10 mouse cellular contexts compared by ENCODE assay signal in genomic region chr4:141500637-141501036, GRCm38 (mm10). TPM values are rescaled to one million over a fixed set of nuclear protein-coding genes. Genes with fewer than 3 reads are reported as not detected.
DNase-seq lines count a peak whose midpoint lies in the region; ATAC-seq lines count a peak whose summit lies in the region.
"Had no signal": no experiment of that assay in that cellular context is flagged by ENCODE, and none has a peak within 500 bp of the region (broad histone marks: within the 10 kb centered on the region; RNA-seq: fewer than 3 reads in every experiment).

No protein-coding gene starts in this region.

- no peak overlapping the region for H3K4me2 ChIP-seq in forebrain, embryonic 16.5 days (ENCODE audit: low read length)
- H3K4me2 ChIP-seq: liver, embryonic 15.5 days had no signal

- peak; percentile 35 to 53 for DNase-seq in heart, adult 18-20 months
- no peak for DNase-seq in heart, embryonic 10.5 days (ENCODE audit: low spot score)
- DNase-seq in NIH3T3 (ENCODE audit: low read depth): peak; percentile 38
- peak; percentile 18 to 33 for DNase-seq in heart, adult 9 months (ENCODE audit: low spot score in 2 of 2)
- DNase-seq in kidney, postnatal 14 days: peak; percentile 33
- no peak for DNase-seq in urinary bladder, postnatal 4 days (ENCODE audit: low spot score in 2 of 2)
- DNase-seq in layer of hippocampus, adult 9-10 months (ENCODE audit: low spot score): no peak
- DNase-seq: gastrocnemius, postnatal 14 days had no signal

- peaks cover 12% of the 10 kb centered on the region for H3K36me3 ChIP-seq in heart, embryonic 10.5 days
- H3K36me3 ChIP-seq in forebrain, embryonic 16.5 days (ENCODE audit: control insufficient read depth, insufficient read depth): no peaks in the 10 kb centered on the region

- H3K4me1 ChIP-seq in heart, embryonic 10.5 days: peaks cover 22% of the 10 kb centered on the region
- peaks cover 14% of the 10 kb centered on the region; the same call in 1 of the 2 replicates for H3K4me1 ChIP-seq in forebrain, embryonic 16.5 days (replicated peaks; ENCODE audit: control insufficient read depth, insufficient read depth, low read length)

- H3K9me3 ChIP-seq in heart, embryonic 10.5 days: no peaks in the 10 kb centered on the region
- H3K9me3 ChIP-seq in forebrain, embryonic 16.5 days (ENCODE audit: control insufficient read depth, low read length): no peaks in the 10 kb centered on the region
- H3K9me3 ChIP-seq: liver, embryonic 15.5 days had no signal

- H3K4me3 ChIP-seq in heart, embryonic 10.5 days: no peak overlapping the region
- no peak overlapping the region for H3K4me3 ChIP-seq in forebrain, embryonic 16.5 days (replicated peaks; ENCODE audit: low read length)
- H3K4me3 ChIP-seq: liver, embryonic 15.5 days had no signal

- H3K27ac ChIP-seq in heart, embryonic 10.5 days: no peak overlapping the region
- H3K27ac ChIP-seq in forebrain, embryonic 16.5 days (ENCODE audit: low read length): no peak overlapping the region
- H3K27ac ChIP-seq: liver, embryonic 15.5 days had no signal

- no peak overlapping the region for H3K9ac ChIP-seq in forebrain, embryonic 16.5 days (replicated peaks; ENCODE audit: low read depth, low read length)
- H3K9ac ChIP-seq: liver, embryonic 15.5 days had no signal

- no peak for ATAC-seq in forebrain, embryonic 16.5 days

- H3K27me3 ChIP-seq in heart, embryonic 10.5 days (ENCODE audit: insufficient read depth, poor library complexity, severe bottlenecking): no peaks in the 10 kb centered on the region
- no peaks in the 10 kb centered on the region for H3K27me3 ChIP-seq in forebrain, embryonic 16.5 days (replicated peaks; ENCODE audit: control insufficient read depth, insufficient read depth, low read length)
- H3K27me3 ChIP-seq: liver, embryonic 15.5 days had no signal

- 67% methylated on average over 4 of the region's 4 CpGs for WGBS in heart, embryonic 10.5 days
- 76% methylated on average over 4 of the region's 4 CpGs for whole genome bisulfite sequencing in forebrain, embryonic 16.5 days

RNA-seq across cellular contexts. Expression of gene Spen, which starts 37.8 kb away (rescaled TPM):
- total RNA-seq in heart, adult 18-20 months (2021): 10 to 100 TPM; 27.0 to 28.6 TPM
- polyA plus RNA-seq in heart, embryonic 10.5 days (2016; fragmentation: Nextera tagmentation; extraction: Ambion mirVana): 6.0 and 8.4 TPM in 2 replicates
- polyA plus RNA-seq in forebrain, embryonic 16.5 days (2015; fragmentation: Nextera tagmentation; extraction: Ambion mirVana): 16.0 and 19.1 TPM in 2 replicates

RNA-seq across cellular contexts. Expression of gene Zbtb17, which starts 56.2 kb away (rescaled TPM):
- total RNA-seq in heart, adult 18-20 months (2021): 10 to 100 TPM; 25.5 to 26.5 TPM
- polyA plus RNA-seq in heart, embryonic 10.5 days (2016; fragmentation: Nextera tagmentation; extraction: Ambion mirVana): 31.5 and 33.7 TPM in 2 replicates
- 62.0 and 64.2 TPM in 2 replicates for polyA plus RNA-seq in forebrain, embryonic 16.5 days (2015; fragmentation: Nextera tagmentation; extraction: Ambion mirVana)

Comparison
In these comparisons a context has a peak if more than half of its experiments do, and no peak if none do; other contexts are left out.
1. DNase-seq: peak in heart, adult 18-20 months (2 of 2), NIH3T3 (single experiment), heart, adult 9 months (2 of 2) and kidney, postnatal 14 days (single experiment); none in heart, embryonic 10.5 days (single experiment), urinary bladder, postnatal 4 days (0 of 2) and layer of hippocampus, adult 9-10 months (single experiment).